Mouse (Mus musculus): ENCODE data around the gene Htr1d. TPM values are rescaled to one million over a fixed set of nuclear protein-coding genes. Genes with fewer than 3 reads are reported as not detected.

The Htr1d gene
- polyA plus RNA-seq, 1 experiment: 0.81 TPM

- Histone ChIP-seq H3K4me3 (ENCODE audit: insufficient read depth, low read length) (no peak overlapping the region), H3K27ac (ENCODE audit: insufficient read depth, low read length) (no peak overlapping the region), H3K4me1 (ENCODE audit: control insufficient read depth, insufficient read depth, low read length) (no peaks in the 10 kb centered on the region)
- TF ChIP-seq POLR2A (IDR thresholded peaks at IDR 0.05; ENCODE audit: extremely low read depth, insufficient read depth, low read length): no peak
- no peak for TF ChIP-seq CTCF (IDR thresholded peaks at IDR 0.05; ENCODE audit: extremely low read depth, insufficient read depth, low read length)
Observed at GRCm38 (mm10) chr4:136449795-136450194, 26.5 kb downstream of the Htr1d start.

GRCm38 (mm10) chr4:136450271-136450670, 26.9 kb downstream of the Htr1d start:
- TF ChIP-seq POLR2A (IDR thresholded peaks at IDR 0.05; ENCODE audit: extremely low read depth, insufficient read depth, low read length) (no peak), CTCF (IDR thresholded peaks at IDR 0.05; ENCODE audit: extremely low read depth, insufficient read depth, low read length) (no peak)
- H3K4me1 ChIP-seq (ENCODE audit: control insufficient read depth, insufficient read depth, low read length): no peaks in the 10 kb centered on the region
- H3K4me3 ChIP-seq (ENCODE audit: insufficient read depth, low read length): no peak overlapping the region
- no peak overlapping the region for H3K27ac ChIP-seq (ENCODE audit: insufficient read depth, low read length)

- TF ChIP-seq CTCF (IDR thresholded peaks at IDR 0.05; ENCODE audit: extremely low read depth, insufficient read depth, low read length): no peak
- no peak for TF ChIP-seq POLR2A (IDR thresholded peaks at IDR 0.05; ENCODE audit: extremely low read depth, insufficient read depth, low read length)
- Histone ChIP-seq H3K4me3 (ENCODE audit: insufficient read depth, low read length) (no peak overlapping the region), H3K27ac (ENCODE audit: insufficient read depth, low read length) (no peak overlapping the region), H3K4me1 (ENCODE audit: control insufficient read depth, insufficient read depth, low read length) (no peaks in the 10 kb centered on the region)
Observed at GRCm38 (mm10) chr4:136451564-136451963, 28.2 kb downstream of the Htr1d start.

- H3K4me3 ChIP-seq (ENCODE audit: insufficient read depth, low read length): no peak overlapping the region
- no peak for TF ChIP-seq POLR2A (IDR thresholded peaks at IDR 0.05; ENCODE audit: extremely low read depth, insufficient read depth, low read length)
- TF ChIP-seq CTCF (IDR thresholded peaks at IDR 0.05; ENCODE audit: extremely low read depth, insufficient read depth, low read length): no peak
Observed at GRCm38 (mm10) chr4:136452286-136452685, 29.0 kb downstream of the Htr1d start.

GRCm38 (mm10) chr4:136452792-136453191, 29.5 kb downstream of the Htr1d start:
- H3K27ac ChIP-seq (ENCODE audit: insufficient read depth, low read length): no peak overlapping the region
- H3K4me1 ChIP-seq (ENCODE audit: control insufficient read depth, insufficient read depth, low read length): no peaks in the 10 kb centered on the region
- H3K4me3 ChIP-seq (ENCODE audit: insufficient read depth, low read length): no peak overlapping the region
- TF ChIP-seq CTCF (IDR thresholded peaks at IDR 0.05; ENCODE audit: extremely low read depth, insufficient read depth, low read length) (no peak), POLR2A (IDR thresholded peaks at IDR 0.05; ENCODE audit: extremely low read depth, insufficient read depth, low read length) (no peak)

More at GRCm38 (mm10) chr4:136452286-136452685, 29.0 kb downstream of the Htr1d start:
- no peak overlapping the region for H3K27ac ChIP-seq (ENCODE audit: insufficient read depth, low read length)
- no peaks in the 10 kb centered on the region for H3K4me1 ChIP-seq (ENCODE audit: control insufficient read depth, insufficient read depth, low read length)

GRCm38 (mm10) chr4:136454850-136455260, 31.5 kb downstream of the Htr1d start:
- no peak for TF ChIP-seq POLR2A (IDR thresholded peaks at IDR 0.05; ENCODE audit: extremely low read depth, insufficient read depth, low read length)
- TF ChIP-seq CTCF (IDR thresholded peaks at IDR 0.05; ENCODE audit: extremely low read depth, insufficient read depth, low read length): peak; percentile 96
- H3K27ac ChIP-seq (ENCODE audit: insufficient read depth, low read length): no peak overlapping the region
- no peak overlapping the region for H3K4me3 ChIP-seq (ENCODE audit: insufficient read depth, low read length)
- H3K4me1 ChIP-seq (ENCODE audit: control insufficient read depth, insufficient read depth, low read length): no peaks in the 10 kb centered on the region

GRCm38 (mm10) chr4:136456516-136457218, 33.3 kb downstream of the Htr1d start:
- H3K27ac ChIP-seq (ENCODE audit: insufficient read depth, low read length): no peak overlapping the region
- TF ChIP-seq CTCF (IDR thresholded peaks at IDR 0.05; ENCODE audit: extremely low read depth, insufficient read depth, low read length) (no peak), POLR2A (IDR thresholded peaks at IDR 0.05; ENCODE audit: extremely low read depth, insufficient read depth, low read length) (no peak)
- H3K4me1 ChIP-seq (ENCODE audit: control insufficient read depth, insufficient read depth, low read length): no peaks in the 10 kb centered on the region
- H3K4me3 ChIP-seq (ENCODE audit: insufficient read depth, low read length): no peak overlapping the region

GRCm38 (mm10) chr4:136458276-136458675, 35.0 kb downstream of the Htr1d start:
- Histone ChIP-seq H3K27ac (ENCODE audit: insufficient read depth, low read length) (no peak overlapping the region), H3K4me1 (ENCODE audit: control insufficient read depth, insufficient read depth, low read length) (no peaks in the 10 kb centered on the region), H3K4me3 (ENCODE audit: insufficient read depth, low read length) (no peak overlapping the region)
- TF ChIP-seq CTCF (IDR thresholded peaks at IDR 0.05; ENCODE audit: extremely low read depth, insufficient read depth, low read length) (no peak), POLR2A (IDR thresholded peaks at IDR 0.05; ENCODE audit: extremely low read depth, insufficient read depth, low read length) (no peak)

- Histone ChIP-seq H3K4me3 (ENCODE audit: insufficient read depth, low read length) (no peak overlapping the region), H3K4me1 (ENCODE audit: control insufficient read depth, insufficient read depth, low read length) (no peaks in the 10 kb centered on the region), H3K27ac (ENCODE audit: insufficient read depth, low read length) (no peak overlapping the region)
- no peak for TF ChIP-seq POLR2A (IDR thresholded peaks at IDR 0.05; ENCODE audit: extremely low read depth, insufficient read depth, low read length)
- no peak for TF ChIP-seq CTCF (IDR thresholded peaks at IDR 0.05; ENCODE audit: extremely low read depth, insufficient read depth, low read length)
Observed at GRCm38 (mm10) chr4:136459210-136459609, 35.9 kb downstream of the Htr1d start.

GRCm38 (mm10) chr4:136461206-136461605, 37.9 kb downstream of the Htr1d start:
- TF ChIP-seq POLR2A (IDR thresholded peaks at IDR 0.05; ENCODE audit: extremely low read depth, insufficient read depth, low read length) (no peak), CTCF (IDR thresholded peaks at IDR 0.05; ENCODE audit: extremely low read depth, insufficient read depth, low read length) (no peak)
- Histone ChIP-seq H3K27ac (ENCODE audit: insufficient read depth, low read length) (no peak overlapping the region), H3K4me3 (ENCODE audit: insufficient read depth, low read length) (no peak overlapping the region; the same call in 1 of the 2 replicates), H3K4me1 (ENCODE audit: control insufficient read depth, insufficient read depth, low read length) (peaks cover 1% of the 10 kb centered on the region; the same call in 1 of the 2 replicates)
